Mouse (Mus musculus) embryonic facial prominence, embryonic 15.5 days (tissue): ENCODE measurements at regions not wholly inside any gene's neighbourhood (a gene's known extent, or its start where the extent isn't known, plus 50 kb on each side); places are given as distances from the start of the nearest gene placed in this dataset.
"Not testable (repeated sequence)": the region's sequence is repeated elsewhere in the genome, so short reads cannot be mapped to it uniquely, and the experiment has no call there.

ENCODE experiments used
- ATAC-seq: fragments of 200-750 bp; cut with Nextera tagmentation; 2 replicates; pipeline ENCODE4 v1.8.0; 2017; ENCODE audit warnings: low read depth, moderate TSS enrichment; ENCODE audit not compliant: insufficient number of reproducible peaks, low FRiP score, low TSS enrichment
- H3K27ac ChIP-seq: fragments of 300-500 bp; sonication (generic); replicated peaks from 2 replicates; pipeline ENCODE4 v1.5.1; 2015; ENCODE audit warnings: mild to moderate bottlenecking, inconsistent platforms
- H3K27me3 ChIP-seq: fragments of 300-500 bp; sonication (generic); 2 replicates; pipeline ENCODE4 v1.6.1; 2015; ENCODE audit warnings: inconsistent platforms
- H3K36me3 ChIP-seq: fragments of 300-500 bp; sonication (generic); 2 replicates; pipeline ENCODE4 v1.6.1; 2015; ENCODE audit warnings: mild to moderate bottlenecking, inconsistent platforms
- H3K4me1 ChIP-seq: fragments of 300-500 bp; sonication (generic); 2 replicates; pipeline ENCODE4 v1.6.1; 2015; ENCODE audit warnings: inconsistent platforms
- H3K4me2 ChIP-seq: fragments of 300-500 bp; sonication (generic); replicated peaks from 2 replicates; pipeline ENCODE4 v1.6.1; 2015; ENCODE audit warnings: mild to moderate bottlenecking, inconsistent platforms
- H3K4me3 ChIP-seq: fragments of 300-500 bp; sonication (generic); replicated peaks from 2 replicates; pipeline ENCODE4 v1.5.1; 2015; ENCODE audit warnings: mild to moderate bottlenecking, inconsistent platforms
- H3K9ac ChIP-seq: fragments of 300-500 bp; sonication (generic); 2 replicates; pipeline ENCODE4 v1.6.1; 2015; ENCODE audit warnings: inconsistent platforms
- H3K9me3 ChIP-seq: fragments of 300-500 bp; sonication (generic); replicated peaks from 2 replicates; pipeline ENCODE4 v1.6.1; 2016; ENCODE audit warnings: inconsistent platforms
- WGBS: fragments of 180-500 bp; shearing (Covaris S2); methylation state at CpG from one replicate; pipeline ENCODE4 v1.1.7; 2015; 5-methylcytosine and 5-hydroxymethylcytosine counted together

- Histone ChIP-seq H3K36me3 (no peaks in the 10 kb centered on the region), H3K4me1 (no peaks in the 10 kb centered on the region), H3K27ac (no peak overlapping the region), H3K4me3 (no peak overlapping the region), H3K4me2 (no peak overlapping the region), H3K9me3 (no peaks in the 10 kb centered on the region), H3K9ac (no peak overlapping the region), H3K27me3 (no peaks in the 10 kb centered on the region)
- no peak for ATAC-seq
- 56% methylated on average over 2 of the region's 2 CpGs for WGBS
Measured at GRCm38 (mm10) chr16:12644621-12645020, 464.9 kb upstream of the Ercc4 start.

GRCm38 (mm10) chr16:12652180-12652579 is 457.3 kb upstream of the Ercc4 start:
- Histone ChIP-seq H3K36me3 (no peaks in the 10 kb centered on the region), H3K4me3 (no peak overlapping the region), H3K4me1 (no peaks in the 10 kb centered on the region), H3K4me2 (no peak overlapping the region), H3K9ac (no peak overlapping the region), H3K9me3 (no peaks in the 10 kb centered on the region), H3K27ac (no peak overlapping the region), H3K27me3 (no peaks in the 10 kb centered on the region)
- WGBS = 60% methylated on average over 3 of the region's 3 CpGs
- ATAC-seq = no peak

- H3K27ac ChIP-seq, H3K4me1 ChIP-seq, H3K9me3 ChIP-seq, H3K4me2 ChIP-seq, H3K9ac ChIP-seq, H3K4me3 ChIP-seq, ATAC-seq, H3K27me3 ChIP-seq, H3K36me3 ChIP-seq: not testable (repeated sequence)
- WGBS = 83% methylated on average over 1 of the region's 1 CpGs
Measured at GRCm38 (mm10) chr16:12673656-12674055, 435.8 kb upstream of the Ercc4 start.

GRCm38 (mm10) chr16:12681474-12681873 is 428.0 kb upstream of the Ercc4 start:
- no peaks in the 10 kb centered on the region for H3K36me3 ChIP-seq
- ATAC-seq = no peak
- H3K9me3 ChIP-seq = no peaks in the 10 kb centered on the region
- no peak overlapping the region for H3K27ac ChIP-seq
- H3K4me1 ChIP-seq = no peaks in the 10 kb centered on the region
- WGBS = 74% methylated on average over 2 of the region's 2 CpGs
- no peak overlapping the region for H3K9ac ChIP-seq
- no peaks in the 10 kb centered on the region for H3K27me3 ChIP-seq
- no peak overlapping the region for H3K4me2 ChIP-seq
- no peak overlapping the region for H3K4me3 ChIP-seq

- H3K27ac ChIP-seq = no peak overlapping the region
- no peak for ATAC-seq
Measured at GRCm38 (mm10) chr16:12685816-12686215, 423.7 kb upstream of the Ercc4 start.

GRCm38 (mm10) chr16:12691776-12692175 is 417.7 kb upstream of the Ercc4 start:
- H3K4me1 ChIP-seq = no peaks in the 10 kb centered on the region
- no peaks in the 10 kb centered on the region for H3K36me3 ChIP-seq
- no peak overlapping the region for H3K4me2 ChIP-seq
- no peaks in the 10 kb centered on the region for H3K27me3 ChIP-seq
- WGBS = 15% methylated on average over 3 of the region's 3 CpGs
- H3K27ac ChIP-seq = no peak overlapping the region
- no peaks in the 10 kb centered on the region for H3K9me3 ChIP-seq
- no peak overlapping the region for H3K9ac ChIP-seq
- no peak overlapping the region for H3K4me3 ChIP-seq
- no peak for ATAC-seq

More at GRCm38 (mm10) chr16:12685816-12686215, 423.7 kb upstream of the Ercc4 start:
- Histone ChIP-seq H3K9ac (no peak overlapping the region), H3K4me2 (no peak overlapping the region), H3K27me3 (no peaks in the 10 kb centered on the region), H3K36me3 (no peaks in the 10 kb centered on the region), H3K9me3 (no peaks in the 10 kb centered on the region), H3K4me3 (no peak overlapping the region), H3K4me1 (no peaks in the 10 kb centered on the region)
- 74% methylated on average over 3 of the region's 3 CpGs for WGBS

GRCm38 (mm10) chr16:12692739-12693292 is 416.7 kb upstream of the Ercc4 start:
- Histone ChIP-seq H3K4me1 (no peaks in the 10 kb centered on the region), H3K4me2 (no peak overlapping the region), H3K9ac (no peak overlapping the region), H3K36me3 (no peaks in the 10 kb centered on the region), H3K27ac (no peak overlapping the region), H3K27me3 (no peaks in the 10 kb centered on the region), H3K9me3 (no peaks in the 10 kb centered on the region), H3K4me3 (no peak overlapping the region)
- no peak for ATAC-seq
- WGBS = 49% methylated on average over 4 of the region's 5 CpGs

GRCm38 (mm10) chr16:12693346-12693745 is 416.1 kb upstream of the Ercc4 start:
- WGBS = 66% methylated on average over 7 of the region's 7 CpGs
- Histone ChIP-seq H3K9me3 (no peaks in the 10 kb centered on the region), H3K4me1 (no peaks in the 10 kb centered on the region), H3K36me3 (no peaks in the 10 kb centered on the region), H3K27me3 (no peaks in the 10 kb centered on the region), H3K9ac (no peak overlapping the region), H3K27ac (no peak overlapping the region), H3K4me3 (no peak overlapping the region), H3K4me2 (no peak overlapping the region)
- no peak for ATAC-seq

GRCm38 (mm10) chr16:12694646-12695045 is 414.8 kb upstream of the Ercc4 start:
- H3K9ac ChIP-seq = no peak overlapping the region
- 78% methylated on average over 3 of the region's 3 CpGs for WGBS
- no peaks in the 10 kb centered on the region for H3K9me3 ChIP-seq
- no peak overlapping the region for H3K4me3 ChIP-seq
- no peak overlapping the region for H3K27ac ChIP-seq
- no peaks in the 10 kb centered on the region for H3K36me3 ChIP-seq
- H3K4me1 ChIP-seq = no peaks in the 10 kb centered on the region
- ATAC-seq = no peak
- no peak overlapping the region for H3K4me2 ChIP-seq
- no peaks in the 10 kb centered on the region for H3K27me3 ChIP-seq

GRCm38 (mm10) chr16:12696939-12697621 is 412.4 kb upstream of the Ercc4 start:
- ATAC-seq = no peak
- H3K9me3 ChIP-seq = no peaks in the 10 kb centered on the region
- no peaks in the 10 kb centered on the region for H3K27me3 ChIP-seq
- no peak overlapping the region for H3K27ac ChIP-seq
- no peaks in the 10 kb centered on the region for H3K36me3 ChIP-seq
- no peak overlapping the region for H3K4me2 ChIP-seq
- no peak overlapping the region for H3K9ac ChIP-seq
- H3K4me1 ChIP-seq = no peaks in the 10 kb centered on the region
- 88% methylated on average over 10 of the region's 10 CpGs for WGBS
- H3K4me3 ChIP-seq = no peak overlapping the region

- Histone ChIP-seq H3K4me1 (no peaks in the 10 kb centered on the region), H3K27me3 (no peaks in the 10 kb centered on the region), H3K27ac (no peak overlapping the region), H3K9ac (no peak overlapping the region), H3K4me2 (no peak overlapping the region), H3K4me3 (no peak overlapping the region), H3K36me3 (no peaks in the 10 kb centered on the region), H3K9me3 (no peaks in the 10 kb centered on the region)
- WGBS = 67% methylated on average over 5 of the region's 5 CpGs
- ATAC-seq = no peak
Measured at GRCm38 (mm10) chr16:12699557-12699956, 409.9 kb upstream of the Ercc4 start.

- WGBS = 84% methylated on average over 10 of the region's 10 CpGs
Measured at GRCm38 (mm10) chr16:12700088-12700487, 409.4 kb upstream of the Ercc4 start.

More at GRCm38 (mm10) chr16:12700088-12700487, 409.4 kb upstream of the Ercc4 start:
- Histone ChIP-seq H3K4me2 (no peak overlapping the region), H3K9me3 (no peaks in the 10 kb centered on the region), H3K4me3 (no peak overlapping the region), H3K4me1 (no peaks in the 10 kb centered on the region), H3K27ac (no peak overlapping the region), H3K9ac (no peak overlapping the region), H3K27me3 (no peaks in the 10 kb centered on the region), H3K36me3 (no peaks in the 10 kb centered on the region)
- no peak for ATAC-seq
